Mouse (Mus musculus): ENCODE measurements around the gene Orm2.
A peak's percentile ranks its signal among the peaks of the same experiment; 100 is the strongest.

Orm2 gene

DNA sequence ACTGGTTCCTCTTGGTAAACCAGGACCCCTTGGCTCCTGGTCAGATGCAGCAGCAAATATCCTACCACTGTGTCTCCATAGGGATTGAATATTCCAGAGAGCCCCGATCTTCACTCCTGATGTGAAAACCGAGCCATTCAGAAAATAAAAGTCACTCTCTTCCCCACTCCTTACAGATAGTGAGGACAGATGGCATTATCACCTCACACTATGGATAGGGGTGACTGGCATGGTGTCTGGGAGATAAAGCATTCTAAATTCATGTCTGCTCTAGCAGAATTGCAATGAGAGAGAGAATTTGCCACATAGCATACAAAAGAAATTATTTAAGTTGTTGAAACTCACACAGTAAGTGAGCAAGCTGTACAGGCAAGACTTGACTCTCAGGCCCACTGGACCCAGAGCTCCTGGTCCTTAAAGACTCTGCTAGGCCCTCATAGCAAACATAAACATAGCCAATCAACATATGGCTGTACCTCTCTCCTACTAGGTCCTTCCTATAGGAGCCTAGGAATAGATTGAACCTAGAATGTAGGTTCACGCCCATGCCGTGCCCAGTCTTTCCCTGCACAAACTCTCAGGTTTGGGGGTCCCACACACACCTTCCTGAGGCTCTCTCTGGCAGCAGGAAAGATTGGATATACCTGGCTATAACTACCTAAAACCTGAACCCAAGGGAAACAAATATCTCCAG is 20.6 kb downstream of the Orm2 start:
- no peak for DNase-seq (ENCODE audit: low spot score)

DNA sequence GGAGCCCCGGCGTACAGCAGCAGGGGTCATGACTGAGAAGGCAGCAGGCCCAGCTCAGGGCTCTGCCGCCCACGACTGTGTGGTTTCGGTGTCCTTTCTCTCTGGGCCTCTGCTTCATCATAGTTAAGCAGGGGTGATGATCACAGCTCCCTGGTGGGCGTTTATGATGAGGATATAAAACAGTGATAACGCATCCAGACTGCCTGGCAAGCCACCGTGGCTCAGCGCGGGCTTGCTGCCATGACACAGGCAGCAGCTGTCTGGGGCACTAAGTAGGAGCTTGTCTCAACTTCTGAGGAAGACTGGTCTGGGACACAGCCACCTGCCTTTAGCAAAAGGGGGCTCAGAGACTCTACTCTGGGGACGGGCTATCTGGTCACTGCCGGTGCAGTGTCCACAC is 21.2 kb downstream of the Orm2 start:
- DNase-seq (ENCODE audit: low spot score), result no peak

DNA sequence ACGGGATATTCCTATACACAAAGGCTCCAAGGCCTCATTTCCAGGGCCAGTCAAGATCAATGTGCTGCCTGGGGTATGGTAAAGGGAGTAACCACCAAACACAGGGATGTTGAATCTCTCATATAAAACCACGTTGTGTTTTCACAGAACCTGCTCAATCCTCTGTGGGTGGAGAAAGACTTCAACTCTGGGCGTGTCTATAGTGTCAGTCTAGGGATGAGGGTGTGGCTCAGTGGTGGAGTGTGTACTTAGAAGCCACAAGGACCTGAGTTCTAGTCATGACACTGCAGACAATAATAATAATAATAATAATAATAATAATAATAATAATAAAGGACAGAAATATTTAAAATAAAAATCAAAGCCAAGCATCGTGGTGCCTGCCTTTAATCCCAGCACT is 22.0 kb downstream of the Orm2 start:
- no peak for DNase-seq (ENCODE audit: low spot score)

DNA sequence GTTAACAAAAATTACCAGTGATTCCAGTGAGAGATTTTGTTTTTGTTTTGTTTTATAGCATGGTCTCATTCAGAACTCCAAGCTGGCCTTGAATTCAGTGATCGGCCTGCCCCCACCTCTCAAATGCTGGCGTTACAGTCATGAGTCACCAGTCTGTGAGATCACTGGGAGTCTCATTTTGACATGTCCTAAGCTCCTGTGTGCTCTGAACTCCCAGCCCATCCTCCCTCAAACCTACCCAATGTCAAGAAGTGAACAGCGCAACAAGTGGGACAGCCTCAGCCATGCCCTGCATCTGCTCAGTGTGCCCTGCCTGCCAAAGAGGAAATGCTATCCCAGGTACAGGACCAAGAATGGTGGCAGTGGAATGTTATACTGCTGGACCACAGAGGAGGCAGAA is 23.0 kb downstream of the Orm2 start:
- no peak for DNase-seq (ENCODE audit: low spot score)

DNA sequence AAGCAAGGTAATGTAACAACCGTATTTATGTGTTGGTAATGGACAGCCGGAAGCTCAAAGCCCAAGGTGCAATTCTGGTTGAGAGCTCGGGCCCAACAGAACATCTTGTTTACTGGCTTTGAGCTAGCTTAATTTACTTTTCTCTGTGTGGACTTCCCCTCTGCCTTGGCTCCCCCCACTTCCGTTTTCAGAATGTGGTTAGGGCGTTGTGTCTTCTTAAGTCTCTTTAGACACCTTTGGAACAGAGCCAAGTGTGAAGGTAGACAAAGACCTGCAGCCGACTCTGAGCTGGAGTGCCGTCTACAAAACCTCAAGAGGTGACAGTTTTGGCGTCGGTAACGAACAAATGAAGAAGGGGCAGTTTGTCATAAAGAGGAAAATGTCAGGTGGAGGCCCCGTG is 23.5 kb downstream of the Orm2 start:
- DNase-seq (ENCODE audit: low spot score), result no peak

DNA sequence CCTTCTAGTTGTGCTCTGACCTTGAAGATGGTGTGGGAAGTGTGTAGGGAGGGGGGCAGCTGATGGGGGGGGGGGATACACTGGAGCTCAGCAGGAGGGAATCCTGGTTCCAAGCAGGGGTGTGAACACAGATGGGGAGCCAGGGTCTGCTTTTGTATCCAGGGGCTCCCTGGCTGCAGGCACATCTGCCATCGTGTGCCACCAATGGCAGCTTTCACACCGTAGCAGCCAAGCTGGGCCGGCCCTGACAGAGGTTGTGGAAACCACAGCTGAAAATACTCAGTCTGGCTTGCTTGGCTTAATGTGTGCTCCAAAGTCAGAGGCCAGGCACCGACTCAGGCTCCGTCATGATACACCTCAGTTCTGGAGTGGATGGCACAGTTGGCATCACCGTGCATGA is 25.8 kb downstream of the Orm2 start:
- DNase-seq (ENCODE audit: low spot score), result no peak

DNA sequence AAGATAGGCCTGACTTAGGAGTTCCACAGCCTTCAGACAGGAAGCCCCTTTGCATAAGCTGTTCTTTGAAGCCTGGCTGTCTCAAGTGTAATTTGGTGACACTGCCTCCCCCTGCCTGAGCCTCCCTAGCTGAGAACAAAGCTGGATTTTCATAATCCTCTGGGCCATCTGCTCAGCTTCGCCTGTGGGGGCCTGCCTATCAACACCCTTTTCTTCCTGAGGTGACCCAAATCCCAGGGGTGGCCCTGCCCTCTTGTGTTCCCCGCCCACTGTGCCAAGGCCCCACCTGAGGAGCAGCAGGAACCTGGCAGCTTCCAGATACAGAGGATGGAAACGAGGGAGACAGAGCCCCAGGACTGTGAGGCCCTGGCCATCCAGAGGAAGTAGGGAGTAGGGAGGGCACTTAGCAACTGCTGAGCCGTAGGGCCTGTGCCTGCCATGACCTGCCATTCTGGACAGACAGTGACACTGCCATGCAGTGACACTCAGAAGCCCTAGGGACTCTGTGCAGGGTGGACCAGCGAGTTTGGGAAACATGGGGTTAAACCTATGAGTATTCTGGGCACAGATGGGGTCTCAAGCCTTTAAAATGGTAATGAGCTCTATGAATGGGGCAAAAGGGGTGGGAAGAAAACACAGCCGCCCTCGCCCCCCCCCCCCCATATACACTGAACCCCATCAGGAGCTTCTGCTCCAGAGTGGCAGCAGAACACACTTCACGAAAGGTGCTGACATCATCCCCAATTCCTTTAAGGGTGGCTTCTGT is 27.1 kb downstream of the Orm2 start:
- DNase-seq (ENCODE audit: low spot score), result no peak

DNA sequence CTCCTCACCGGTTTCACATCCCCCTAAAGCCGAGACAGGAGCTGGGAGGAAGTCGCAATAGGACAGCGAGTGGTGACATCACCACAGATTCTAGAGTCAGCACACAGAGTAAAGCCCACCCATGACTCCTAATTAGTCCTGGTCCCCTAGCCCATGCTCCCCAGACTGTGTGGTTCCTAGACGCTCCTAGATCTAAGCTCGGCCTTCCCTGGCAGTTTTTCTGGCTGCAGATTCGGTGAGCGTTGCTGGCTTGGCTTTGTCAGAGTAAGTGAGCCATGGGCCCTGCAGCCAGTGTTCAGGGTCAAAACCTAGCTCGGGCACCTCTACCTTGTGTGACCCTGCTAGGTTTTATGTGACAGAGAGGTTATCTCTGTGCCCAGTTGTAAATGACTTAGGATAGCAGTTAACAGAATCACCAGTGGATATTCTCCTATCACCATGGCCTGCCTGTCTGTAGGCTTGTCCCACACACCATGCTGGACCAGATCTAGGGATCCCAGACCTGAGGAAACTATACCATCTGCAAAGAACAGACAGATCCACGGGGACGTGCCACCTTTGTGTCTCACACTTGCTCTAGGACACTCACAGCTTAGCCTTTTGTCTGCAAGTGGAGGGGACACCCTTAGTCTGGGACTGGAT is 27.8 kb downstream of the Orm2 start:
- no peak for DNase-seq (ENCODE audit: low spot score)

DNA sequence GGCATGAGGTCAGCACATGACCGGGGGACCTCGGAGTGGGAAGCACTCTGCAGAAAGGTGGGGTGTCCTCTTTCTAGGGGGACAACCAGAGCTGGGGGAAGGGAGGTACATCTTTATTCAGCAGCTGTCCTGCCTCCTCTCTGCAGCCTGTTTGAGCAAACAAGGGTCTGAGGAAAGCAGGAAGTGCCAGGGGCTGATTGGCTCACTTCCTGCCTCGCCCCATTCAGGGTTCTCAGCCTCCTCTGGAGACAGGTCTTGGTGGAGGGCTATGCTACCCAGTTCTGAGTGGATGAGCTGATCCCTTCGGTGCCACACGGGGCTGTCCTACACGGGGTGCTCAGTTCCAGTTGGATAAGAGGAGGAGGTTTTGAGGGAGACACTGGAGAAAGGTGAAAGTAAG is 29.1 kb downstream of the Orm2 start:
- no peak for DNase-seq (ENCODE audit: low spot score)

DNA sequence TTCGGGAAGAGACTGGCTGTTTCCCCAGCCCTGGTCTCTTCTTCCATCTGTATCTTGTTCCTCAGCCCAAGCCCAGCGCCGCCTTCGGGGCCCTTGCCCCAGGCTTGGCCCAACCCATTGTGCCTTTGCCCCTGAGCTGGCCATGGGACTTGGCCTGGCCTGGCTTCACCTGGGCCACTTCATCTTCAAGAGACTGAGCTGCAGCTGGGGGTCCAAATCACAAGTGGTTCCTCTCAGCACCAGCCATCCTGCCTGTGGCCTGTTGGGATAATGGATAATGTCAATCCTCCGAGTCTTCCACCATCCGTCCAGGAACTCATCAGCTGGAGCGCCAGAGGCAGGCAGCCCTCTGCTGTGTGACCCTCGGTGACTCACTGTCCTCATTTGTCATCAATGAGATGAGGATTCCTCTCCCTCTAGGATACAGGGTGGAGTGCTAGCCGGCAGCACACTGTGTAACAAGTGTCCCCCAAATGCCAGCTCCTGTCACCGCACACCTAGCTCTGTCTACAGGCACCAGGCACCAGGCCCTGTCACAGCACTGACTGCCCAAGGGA is 35.8 kb downstream of the Orm2 start:
- no peak for DNase-seq (ENCODE audit: low spot score)

DNA sequence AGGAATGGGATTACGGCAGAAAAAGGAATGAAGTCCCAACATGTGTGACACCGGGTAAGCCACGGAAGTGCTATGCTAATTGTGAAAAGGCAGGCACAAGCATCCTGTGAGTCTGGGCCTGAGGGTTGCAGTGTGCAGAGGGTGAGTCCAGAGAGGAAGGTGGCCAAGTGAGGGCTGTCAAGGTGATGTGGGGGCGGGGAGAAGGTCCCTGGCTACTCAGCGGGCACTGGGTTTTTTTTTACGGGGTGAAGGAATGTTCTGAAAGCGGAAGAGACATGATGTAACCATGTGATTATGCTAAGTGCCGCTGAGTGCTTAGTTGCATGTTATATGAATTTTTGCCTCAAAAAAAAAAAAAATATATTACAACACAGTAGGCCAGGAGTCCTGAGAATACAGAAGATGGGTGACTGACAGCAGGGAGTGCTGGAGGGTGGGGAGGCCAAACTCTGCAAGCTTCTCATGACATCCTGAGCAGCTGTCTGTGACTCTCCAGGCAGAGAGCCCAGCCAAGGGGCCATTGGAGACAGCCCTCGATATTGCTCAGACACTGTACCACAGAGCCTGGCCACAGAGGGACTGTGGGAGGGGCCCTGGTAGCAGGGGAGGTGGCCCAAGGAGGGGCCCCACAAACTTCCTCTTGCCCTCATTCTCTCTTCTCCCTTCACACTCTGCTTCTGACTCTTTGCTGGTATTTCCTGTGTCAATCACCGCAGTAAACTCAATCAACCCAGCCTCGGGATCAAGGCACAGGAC is 36.8 kb downstream of the Orm2 start:
- DNase-seq (ENCODE audit: low spot score), result no peak

DNA sequence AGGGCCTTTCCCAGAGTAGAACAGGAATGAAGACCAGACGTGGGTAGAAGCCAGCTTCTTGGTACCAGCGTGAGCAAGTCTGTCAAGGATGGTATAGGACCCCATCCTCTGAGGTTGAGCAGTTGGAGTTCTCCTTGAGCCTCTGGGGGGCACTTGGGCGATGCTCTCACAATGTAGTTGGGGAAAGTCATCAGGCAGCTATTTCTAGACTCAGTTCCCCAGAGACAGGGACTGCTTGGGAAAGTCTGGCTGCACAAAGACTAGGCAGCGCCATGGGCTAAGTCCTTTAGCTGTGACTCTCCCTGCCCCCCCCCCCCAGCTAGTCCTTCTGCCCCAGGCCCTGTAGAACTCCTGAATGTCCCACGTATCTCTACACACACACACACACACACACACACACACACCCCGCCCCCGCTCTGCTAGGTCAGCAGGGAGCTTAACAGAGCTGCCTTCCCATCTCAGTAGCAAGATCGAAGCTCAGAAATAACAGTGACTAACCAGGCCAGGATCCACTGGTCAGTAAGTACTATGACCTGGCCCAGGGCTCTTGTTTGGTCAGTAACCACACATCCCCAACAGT is 37.5 kb downstream of the Orm2 start:
- no peak for DNase-seq (ENCODE audit: low spot score)

DNA sequence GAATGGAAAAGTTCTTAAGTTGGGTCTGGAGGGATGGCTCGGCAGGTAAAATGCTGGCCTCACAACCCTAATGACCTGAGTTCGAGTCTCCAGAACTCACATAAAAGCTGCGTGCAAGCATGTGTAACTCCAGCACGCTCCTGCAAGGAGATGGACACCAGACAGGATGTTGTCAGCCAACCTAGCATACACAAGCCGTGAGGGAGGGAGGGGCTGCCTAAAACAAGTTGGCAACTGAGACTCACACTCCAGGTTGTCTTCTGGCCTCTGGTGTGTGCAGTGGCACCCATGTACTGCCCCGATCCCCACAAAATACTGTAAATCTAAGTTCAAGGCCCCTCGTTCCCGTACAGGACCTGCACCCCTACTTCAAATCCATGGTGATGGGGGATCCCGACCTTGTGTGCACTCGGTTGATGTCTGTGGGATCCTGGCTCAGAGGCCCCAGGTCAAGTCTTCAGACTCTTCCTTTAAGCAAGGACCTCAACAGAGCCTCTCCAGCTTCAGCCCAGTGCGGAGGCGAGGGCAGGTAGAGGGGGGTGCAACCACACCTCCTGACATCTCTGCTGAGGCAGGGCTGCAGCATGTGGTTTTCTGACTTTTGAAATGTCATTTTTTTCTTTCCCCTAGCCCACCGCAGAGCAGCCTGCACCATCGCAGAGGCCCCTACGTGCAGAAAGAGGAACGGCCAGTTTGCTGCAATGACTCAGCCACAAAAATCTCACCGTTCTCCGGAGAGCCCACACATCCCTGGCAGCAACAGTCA is 38.5 kb downstream of the Orm2 start:
- no peak for DNase-seq (ENCODE audit: low spot score)

DNA sequence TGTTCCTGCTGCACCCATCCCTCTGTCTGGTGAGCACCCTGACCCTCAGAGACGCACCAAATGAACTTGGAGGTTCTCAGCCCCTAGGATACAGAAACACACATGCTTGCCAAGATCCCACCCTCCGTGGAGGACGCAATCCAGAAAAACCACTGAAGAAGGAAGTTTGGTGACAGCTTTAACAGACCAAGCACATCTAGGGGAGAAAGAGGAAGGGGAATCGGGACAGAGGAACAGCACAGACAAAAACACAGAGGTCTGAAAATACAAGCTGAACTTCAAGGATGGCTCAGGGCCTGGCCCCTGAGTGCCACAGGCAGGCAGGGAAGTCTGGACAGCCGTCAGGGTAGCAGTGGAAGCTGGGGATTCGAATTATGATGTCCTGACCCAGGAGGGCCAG is 39.4 kb downstream of the Orm2 start:
- no peak for DNase-seq (ENCODE audit: low spot score)

DNA sequence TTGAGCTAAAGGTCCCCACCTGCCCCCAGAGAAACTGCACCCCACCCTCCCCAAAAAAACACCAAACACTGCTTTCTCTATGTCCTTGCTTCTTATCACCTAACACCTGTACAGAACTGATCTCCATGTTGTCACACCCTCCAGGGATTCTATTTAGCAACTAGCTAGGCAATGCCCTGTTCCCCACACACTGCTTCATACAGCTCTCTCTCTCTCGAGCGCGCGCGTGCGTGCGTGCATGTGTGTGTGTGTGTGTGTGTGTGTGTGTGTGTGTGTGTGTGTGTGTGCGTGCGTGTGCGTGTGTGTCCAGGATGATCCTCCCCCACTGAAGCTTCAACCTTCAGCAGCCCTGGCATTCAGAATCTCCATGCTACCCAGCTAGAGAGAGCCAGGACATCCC is 39.8 kb downstream of the Orm2 start:
- no peak for DNase-seq (ENCODE audit: low spot score)

DNA sequence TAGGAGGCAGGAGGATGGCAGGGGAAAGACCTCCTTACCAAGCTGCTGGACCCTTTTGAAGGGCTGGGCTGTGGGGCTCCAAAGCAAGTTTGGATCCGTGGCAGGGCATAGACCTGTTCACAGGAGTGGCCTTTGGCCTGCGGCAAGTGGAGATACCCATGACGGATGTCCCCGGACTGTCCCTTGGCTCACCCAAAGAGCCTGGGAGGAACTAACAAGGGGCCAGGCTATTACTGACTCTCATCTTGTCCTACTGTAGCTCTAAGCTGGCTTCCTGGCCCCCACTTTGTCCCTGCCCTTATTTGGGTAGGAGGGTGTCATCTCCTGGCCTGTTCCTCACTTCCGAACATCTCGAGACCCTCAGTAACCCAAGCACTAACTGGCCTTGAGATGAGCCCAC is 40.3 kb downstream of the Orm2 start:
- no peak for DNase-seq (ENCODE audit: low spot score)

DNA sequence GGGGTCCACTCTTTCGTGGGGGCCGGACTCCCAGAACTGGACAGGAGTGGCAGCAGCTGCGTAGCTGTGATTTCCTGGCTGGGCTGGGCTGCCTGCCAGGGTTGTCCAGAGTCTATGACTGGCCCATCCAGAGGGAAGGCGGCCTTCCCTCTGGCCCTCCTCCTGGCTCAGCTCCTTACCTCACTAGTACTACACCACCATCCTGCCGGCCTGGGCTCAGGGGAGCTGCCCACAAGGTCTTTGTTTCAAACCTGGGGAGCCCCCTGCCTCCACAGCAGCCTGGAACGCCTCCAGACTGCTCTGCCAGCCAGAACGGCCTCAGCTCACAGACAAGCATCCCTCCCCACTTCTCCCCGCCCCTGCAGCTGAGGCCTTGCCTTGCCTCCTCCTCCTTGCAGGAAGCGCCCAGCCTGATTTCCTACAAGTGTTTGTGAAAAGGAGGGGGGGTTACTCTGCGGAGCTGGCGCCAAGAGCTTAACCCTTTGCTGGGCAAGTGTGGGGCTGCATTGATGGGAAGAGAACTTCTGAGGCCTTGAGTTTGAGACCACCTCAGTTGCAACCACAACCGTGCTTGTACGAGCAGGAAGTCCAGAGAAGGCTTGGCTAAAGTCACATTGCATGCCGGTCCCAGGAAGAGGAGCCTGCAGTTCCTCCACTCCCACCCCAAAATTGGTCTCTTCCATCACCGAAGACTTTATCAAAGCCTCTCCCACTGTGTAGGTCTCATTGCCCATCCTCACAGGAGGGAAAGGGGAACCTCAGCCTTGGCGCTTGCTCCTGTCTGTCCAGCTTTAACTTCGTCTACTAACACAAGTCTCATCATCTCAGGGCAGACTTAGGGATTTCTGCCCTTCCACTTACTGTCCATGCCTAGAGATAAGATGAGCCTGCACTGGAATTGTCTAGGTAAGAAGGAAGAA is 41.1 kb downstream of the Orm2 start, which contains the start of gene Akna:
Gene Akna (minus strand): TSS at position 315 of the 920 bp plus-strand sequence.
- DNase-seq (ENCODE audit: low spot score), result peak; percentile 74

DNA sequence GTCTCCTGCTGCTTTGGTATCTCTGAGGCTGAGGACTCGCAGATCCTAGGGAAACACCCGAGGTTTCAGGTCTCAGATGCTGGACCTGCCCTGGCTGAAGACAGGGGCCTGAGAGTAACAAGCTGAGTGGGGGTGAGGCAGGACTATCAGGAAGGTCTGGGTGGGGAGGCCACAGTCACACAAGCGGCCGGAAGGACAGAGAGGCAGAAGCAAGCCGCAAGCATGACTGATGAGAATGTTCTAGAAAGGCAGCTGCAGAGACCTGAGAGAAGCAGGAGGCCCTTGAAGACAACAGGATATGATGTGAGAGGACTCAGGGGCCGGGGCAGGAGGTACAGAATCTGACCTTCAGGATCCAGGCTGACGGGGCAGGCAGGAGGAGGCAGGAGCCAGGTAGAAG is 42.0 kb downstream of the Orm2 start:
- no peak for DNase-seq (ENCODE audit: low spot score)

DNA sequence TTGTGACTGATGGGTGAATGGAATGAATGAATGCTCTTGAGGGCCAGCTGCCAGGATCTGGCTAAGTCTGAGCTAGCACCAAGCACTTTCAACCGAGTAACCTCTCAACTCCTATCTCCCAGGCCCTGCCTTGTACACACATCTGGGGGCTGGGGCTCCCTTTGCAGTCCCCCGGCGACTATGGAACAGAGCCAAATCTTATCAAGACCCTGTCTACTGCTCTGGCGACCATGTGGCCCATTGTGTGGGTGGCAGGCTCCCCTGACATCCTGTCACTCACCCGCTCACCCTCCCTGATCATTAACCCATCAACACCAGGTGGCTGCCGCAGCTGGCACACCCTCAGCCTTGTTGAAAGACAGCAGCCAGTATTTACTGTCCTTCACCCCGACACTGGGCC is 42.8 kb downstream of the Orm2 start:
- DNase-seq (ENCODE audit: low spot score), result no peak

DNA sequence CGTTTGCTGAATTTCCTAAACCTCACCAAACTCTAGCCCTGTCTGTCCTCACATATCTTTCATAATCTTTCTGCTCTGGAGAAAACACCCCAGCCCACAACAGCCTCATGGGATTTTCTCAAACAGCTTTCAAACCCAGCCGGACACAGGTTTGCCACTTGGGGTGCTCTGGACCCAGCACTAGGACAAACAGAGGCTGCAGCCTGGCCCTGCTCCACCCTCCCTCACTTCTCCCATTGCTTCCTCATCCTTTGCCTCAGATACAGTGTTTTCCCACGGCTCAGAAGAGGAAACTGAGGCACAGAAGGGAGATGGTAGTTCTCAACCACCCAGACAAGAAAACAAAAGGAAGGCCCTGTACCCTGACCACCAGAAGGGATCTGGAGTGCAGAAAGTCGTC is 43.4 kb downstream of the Orm2 start:
- DNase-seq (ENCODE audit: low spot score), result no peak
